Mouse (Mus musculus) thymus, adult 2 months (tissue): Measurements from ENCODE around the gene Rprd1b. TPM values are rescaled to one million over a fixed set of nuclear protein-coding genes. Genes with fewer than 3 reads are reported as not detected.

Experiments
- DNase-seq: peaks from one replicate; pipeline ENCODE4 v3.0.0; 2021
- H3K27ac ChIP-seq: fragments of 200-500 bp; 2 replicates; pipeline ENCODE4 v1.5.1; 2012; ENCODE audit warnings: low read length, control low read depth; ENCODE audit not compliant: control insufficient read depth, insufficient read depth
- H3K27me3 ChIP-seq: fragments of 200-500 bp; 2 replicates; pipeline ENCODE4 v1.6.1; 2012; ENCODE audit warnings: mild to moderate bottlenecking, low read length, moderate library complexity, mixed read lengths; ENCODE audit not compliant: control insufficient read depth, insufficient read depth
- H3K36me3 ChIP-seq: fragments of 200-500 bp; 2 replicates; pipeline ENCODE4 v1.6.1; 2012; ENCODE audit warnings: mild to moderate bottlenecking, low read length, moderate library complexity; ENCODE audit not compliant: control insufficient read depth, insufficient read depth
- H3K4me1 ChIP-seq: fragments of 200-500 bp; replicated peaks from 2 replicates; pipeline ENCODE4 v1.6.1; 2012; ENCODE audit warnings: low read length; ENCODE audit not compliant: control insufficient read depth, insufficient read depth
- H3K4me3 ChIP-seq: fragments of 200-500 bp; 2 replicates; pipeline ENCODE4 v1.5.1; 2012; ENCODE audit warnings: mild to moderate bottlenecking, low read length, control low read depth, moderate library complexity; ENCODE audit not compliant: control insufficient read depth, insufficient read depth
- CTCF ChIP-seq: fragments of 200-500 bp; IDR thresholded peaks from 2 replicates; pipeline ENCODE4 v1.5.1; 2012; ENCODE audit warnings: mild to moderate bottlenecking, control low read depth, low read length, moderate library complexity, borderline replicate concordance; ENCODE audit not compliant: control insufficient read depth, poor library complexity, insufficient read depth; ENCODE audit errors: extremely low read depth
- POLR2A ChIP-seq: fragments of 200-500 bp; IDR thresholded peaks from 2 replicates; pipeline ENCODE4 v1.6.1; 2012; ENCODE audit warnings: mild to moderate bottlenecking, low read length, control low read depth, moderate library complexity; ENCODE audit not compliant: control insufficient read depth, poor library complexity, insufficient read depth; ENCODE audit errors: extremely low read depth
- WGBS: fragments of 180-500 bp; shearing (Covaris S2); methylation state at CpG from one replicate; pipeline ENCODE4 v1.1.7; 2018; 5-methylcytosine and 5-hydroxymethylcytosine counted together
- polyA plus RNA-seq: library from polyadenylated mRNA; depleted of rRNA; stranded (reverse); fragments of >200 nt; gene quantifications from 2 replicates; pipeline ENCODE4 v1.2.3, GENCODE M21; 2012

Gene Rprd1b
- polyA plus RNA-seq, 1 experiment, result 35.3 TPM

DNA sequence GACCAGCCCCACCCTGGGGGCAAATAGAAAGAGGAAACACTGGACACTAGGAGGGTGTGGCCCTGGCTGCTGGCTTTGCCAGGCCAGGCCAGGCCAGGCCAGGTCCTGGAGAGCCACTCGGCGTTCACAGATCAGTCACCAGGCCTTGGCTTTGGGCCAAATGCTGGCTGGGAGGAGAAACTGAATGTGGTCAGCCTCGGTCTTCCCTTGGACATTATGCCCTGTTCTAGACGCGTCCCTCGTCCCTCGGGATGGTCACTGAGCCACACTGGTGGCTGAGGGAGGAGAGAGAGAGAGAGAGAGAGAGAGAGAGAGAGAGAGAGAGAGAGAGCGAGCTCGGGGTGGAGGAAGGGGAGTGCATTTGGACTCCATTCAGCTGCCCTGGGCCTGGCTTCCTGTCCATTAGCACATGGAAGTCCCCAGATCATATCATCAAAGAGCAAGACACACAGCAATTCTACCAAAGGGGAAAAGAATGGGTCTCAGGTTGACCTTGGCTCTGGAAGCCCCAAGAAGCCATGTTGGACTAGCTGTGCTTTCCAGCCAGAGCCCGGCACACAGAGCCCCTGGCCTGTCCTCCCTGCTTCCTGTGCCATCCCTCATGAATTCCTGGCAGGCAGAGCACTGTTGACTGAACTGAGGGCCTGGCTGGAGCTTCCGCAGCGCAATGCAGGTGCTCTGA, 93.5 kb downstream of the Rprd1b start:
- H3K27me3 ChIP-seq, result no peaks in the 10 kb centered on the region
- H3K36me3 ChIP-seq, result no peaks in the 10 kb centered on the region
- H3K4me3 ChIP-seq, result no peak overlapping the region
- no peak for TF ChIP-seq CTCF
- TF ChIP-seq POLR2A, result no peak
- DNase-seq, result no peak
- WGBS, result 83% methylated on average over 12 of the region's 12 CpGs
- H3K27ac ChIP-seq, result no peak overlapping the region
- peaks cover 3% of the 10 kb centered on the region for H3K4me1 ChIP-seq

- Histone ChIP-seq H3K27ac (no peak overlapping the region), H3K27me3 (no peaks in the 10 kb centered on the region), H3K4me1 (no peaks in the 10 kb centered on the region), H3K36me3 (no peaks in the 10 kb centered on the region), H3K4me3 (no peak overlapping the region)
- no peak for DNase-seq
- WGBS, result 92% methylated on average over 6 of the region's 6 CpGs
- TF ChIP-seq POLR2A, result no peak
- TF ChIP-seq CTCF, result no peak
These were observed 94.5 kb downstream of the Rprd1b start for GRCm38 (mm10) chr2:158122814-158123213.

DNA sequence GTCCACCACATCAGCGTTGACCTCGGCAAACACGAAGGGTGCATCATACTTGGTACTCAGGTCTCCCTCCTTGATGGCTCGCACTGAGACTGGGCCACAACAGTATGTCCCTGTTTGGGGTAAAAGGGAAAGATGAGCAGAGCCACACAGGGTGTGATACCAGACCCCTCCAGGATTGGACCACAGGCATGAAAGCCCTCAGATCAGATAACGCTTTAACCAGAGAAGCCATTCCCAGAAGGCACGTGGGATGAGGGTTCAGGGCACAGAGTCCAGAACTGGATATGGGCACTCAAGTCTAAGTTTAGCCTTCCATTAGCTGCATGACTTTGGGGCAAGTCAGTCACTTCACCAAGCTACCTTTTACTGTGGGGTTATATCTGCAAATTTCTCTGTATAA, 98.9 kb downstream of the Rprd1b start:
- Histone ChIP-seq H3K27me3 (no peaks in the 10 kb centered on the region; the same call in 1 of the 2 replicates), H3K27ac (no peak overlapping the region), H3K4me3 (no peak overlapping the region), H3K36me3 (no peaks in the 10 kb centered on the region), H3K4me1 (peaks cover 4% of the 10 kb centered on the region)
- 96% methylated on average over 6 of the region's 6 CpGs for WGBS
- no peak for DNase-seq
- no peak for TF ChIP-seq CTCF
- TF ChIP-seq POLR2A, result no peak

- Histone ChIP-seq H3K27ac (no peak overlapping the region), H3K36me3 (no peaks in the 10 kb centered on the region), H3K4me1 (peaks cover 4% of the 10 kb centered on the region), H3K4me3 (no peak overlapping the region), H3K27me3 (no peaks in the 10 kb centered on the region; the same call in 1 of the 2 replicates)
- no peak for TF ChIP-seq CTCF
- TF ChIP-seq POLR2A, result no peak
- 92% methylated on average over 7 of the region's 7 CpGs for WGBS
- DNase-seq, result no peak
These were observed 99.6 kb downstream of the Rprd1b start for GRCm38 (mm10) chr2:158127872-158128271.

DNA sequence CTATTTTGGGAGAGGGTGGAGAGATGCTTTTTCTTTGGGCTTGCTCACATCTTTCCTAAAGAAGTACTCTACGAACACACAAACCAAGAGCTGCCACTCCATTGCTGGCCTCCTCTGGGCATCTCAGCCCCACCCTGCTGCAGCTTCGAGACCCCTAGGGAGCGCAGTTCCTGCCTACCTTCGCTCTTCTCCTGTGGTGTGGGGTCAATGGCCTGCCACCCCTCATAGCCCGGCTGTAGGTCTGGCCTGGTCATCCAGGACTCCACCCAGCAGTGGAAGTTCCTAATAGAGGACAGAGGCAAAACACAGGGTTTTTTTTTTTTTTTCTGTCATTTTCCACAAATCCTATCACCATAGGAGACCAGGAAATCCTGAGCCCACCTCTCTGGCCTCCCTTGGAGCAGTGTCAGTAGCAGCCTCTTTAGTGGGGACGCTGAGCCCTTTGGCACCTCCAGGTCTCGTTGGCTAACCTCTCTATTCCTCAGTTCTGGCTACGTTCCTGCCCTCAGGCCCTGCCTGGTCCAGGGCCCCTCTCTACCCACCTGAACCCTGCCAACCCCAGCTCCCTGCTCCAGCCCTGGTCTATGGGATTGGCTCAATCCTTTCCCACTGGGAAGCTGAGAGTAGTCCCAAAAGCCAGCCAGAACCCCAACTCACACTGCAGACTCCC, 100.3 kb downstream of the Rprd1b start:
- Histone ChIP-seq H3K4me1 (peaks cover 7% of the 10 kb centered on the region), H3K27ac (no peak overlapping the region), H3K27me3 (no peaks in the 10 kb centered on the region; the same call in 1 of the 2 replicates), H3K36me3 (no peaks in the 10 kb centered on the region), H3K4me3 (no peak overlapping the region)
- 98% methylated on average over 8 of the region's 8 CpGs for WGBS
- TF ChIP-seq CTCF (no peak), POLR2A (no peak)
- no peak for DNase-seq

DNA sequence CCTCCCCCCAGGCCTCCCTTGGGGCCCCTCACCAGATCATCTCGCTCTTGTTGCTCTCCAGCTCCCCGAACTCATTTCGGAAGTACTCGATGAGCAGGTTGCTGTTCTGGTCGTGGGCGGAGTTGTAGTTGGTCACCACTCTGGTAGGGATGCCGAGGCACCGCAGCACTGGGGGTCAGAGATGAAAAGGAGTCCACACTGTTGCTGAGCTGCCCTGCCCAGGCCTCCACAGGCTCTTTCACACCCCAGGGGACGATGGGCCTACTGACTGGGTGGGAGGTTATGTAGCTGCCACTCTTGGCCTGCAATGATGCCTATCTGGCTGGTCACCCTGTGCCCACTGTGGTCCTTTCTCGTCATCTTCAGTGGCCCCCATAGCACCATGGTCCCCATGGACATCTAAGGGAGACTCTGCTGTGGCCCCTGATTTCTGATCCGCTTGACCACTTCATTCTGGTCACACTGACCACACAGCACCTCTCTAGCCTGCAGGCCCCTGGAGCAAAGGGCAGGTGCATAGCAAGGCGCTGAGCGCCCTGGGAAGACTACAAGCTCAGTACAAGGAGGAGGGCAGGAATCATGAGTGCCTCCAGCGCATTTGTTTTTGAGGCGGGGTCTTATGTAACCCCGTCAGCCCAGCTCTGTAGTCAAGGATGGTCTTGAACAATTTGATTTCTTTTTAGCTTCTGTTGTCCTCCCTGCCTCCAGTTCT, 101.2 kb downstream of the Rprd1b start:
- TF ChIP-seq POLR2A (no peak), CTCF (no peak)
- WGBS, result 96% methylated on average over 16 of the region's 16 CpGs
- no peaks in the 10 kb centered on the region; the same call in 1 of the 2 replicates for H3K27me3 ChIP-seq
- H3K36me3 ChIP-seq, result no peaks in the 10 kb centered on the region
- peaks cover 7% of the 10 kb centered on the region for H3K4me1 ChIP-seq
- no peak overlapping the region for H3K27ac ChIP-seq
- H3K4me3 ChIP-seq, result no peak overlapping the region
- DNase-seq, result no peak
